Mouse (Mus musculus) erythroblast, embryonic 14.5 days (primary cell): ENCODE results near the gene Prkce. TPM values are rescaled to one million over a fixed set of nuclear protein-coding genes. Genes with fewer than 3 reads are reported as not detected.

Experiments
- H3K27me3 ChIP-seq: 2 replicates; pipeline ENCODE4 v1.6.1; 2012; ENCODE audit warnings: inconsistent platforms; ENCODE audit not compliant: control insufficient read depth
- H3K36me3 ChIP-seq: 2 replicates; pipeline ENCODE4 v1.6.1; 2012; ENCODE audit warnings: mild to moderate bottlenecking, inconsistent platforms; ENCODE audit not compliant: control insufficient read depth
- H3K4me1 ChIP-seq: 2 replicates; pipeline ENCODE4 v1.6.1; 2012; ENCODE audit warnings: inconsistent platforms; ENCODE audit not compliant: control insufficient read depth
- H3K4me3 ChIP-seq: replicated peaks from 2 replicates; pipeline ENCODE3; 2012; ENCODE audit warnings: moderate library complexity, mild to moderate bottlenecking, inconsistent platforms
- H3K9me3 ChIP-seq: 2 replicates; pipeline ENCODE4 v1.6.1; 2012; ENCODE audit warnings: low read length, inconsistent platforms, mixed read lengths; ENCODE audit not compliant: control insufficient read depth
- GATA1 ChIP-seq: IDR thresholded peaks from 2 replicates; pipeline ENCODE4 v1.6.1; 2012; ENCODE audit warnings: low read length, inconsistent platforms, mixed read lengths
- TAL1 ChIP-seq: IDR thresholded peaks from 3 replicates; pipeline ENCODE4 v1.6.1; 2012; ENCODE audit warnings: low read length, inconsistent platforms, mixed read lengths
- polyA plus RNA-seq: library from polyadenylated mRNA; stranded (reverse); fragments of >175 nt; gene quantifications from 2 replicates; pipeline ENCODE4 v1.2.3, GENCODE M21; 2012

Gene Prkce
- polyA plus RNA-seq, 1 experiment = 0.04 TPM

- no peak overlapping the region for H3K4me3 ChIP-seq
- no peak for TF ChIP-seq TAL1
- no peak for TF ChIP-seq GATA1
- H3K9me3 ChIP-seq = no peaks in the 10 kb centered on the region
- H3K27me3 ChIP-seq = no peaks in the 10 kb centered on the region
- peaks cover 19% of the 10 kb centered on the region for H3K4me1 ChIP-seq
- H3K36me3 ChIP-seq = no peaks in the 10 kb centered on the region
Observed at GRCm38 (mm10) chr17:86497302-86497701, 329.7 kb downstream of the Prkce start.

- H3K27me3 ChIP-seq = no peaks in the 10 kb centered on the region
- no peaks in the 10 kb centered on the region for H3K36me3 ChIP-seq
- no peaks in the 10 kb centered on the region for H3K9me3 ChIP-seq
- peaks cover 3% of the 10 kb centered on the region for H3K4me1 ChIP-seq
- TF ChIP-seq GATA1 = no peak
- no peak for TF ChIP-seq TAL1
- no peak overlapping the region for H3K4me3 ChIP-seq
Observed at GRCm38 (mm10) chr17:86499359-86500045, 331.9 kb downstream of the Prkce start.

- Histone ChIP-seq H3K36me3 (no peaks in the 10 kb centered on the region), H3K4me1 (no peaks in the 10 kb centered on the region), H3K27me3 (no peaks in the 10 kb centered on the region), H3K4me3 (no peak overlapping the region), H3K9me3 (no peaks in the 10 kb centered on the region)
- no peak for TF ChIP-seq GATA1
- no peak for TF ChIP-seq TAL1
Observed at GRCm38 (mm10) chr17:86501393-86501792, 333.8 kb downstream of the Prkce start.

- Histone ChIP-seq H3K27me3 (no peaks in the 10 kb centered on the region), H3K4me3 (no peak overlapping the region), H3K9me3 (no peaks in the 10 kb centered on the region), H3K4me1 (no peaks in the 10 kb centered on the region), H3K36me3 (no peaks in the 10 kb centered on the region)
- TF ChIP-seq GATA1 (no peak), TAL1 (no peak)
Observed at GRCm38 (mm10) chr17:86503208-86503897, 335.8 kb downstream of the Prkce start.

GRCm38 (mm10) chr17:86505183-86505631 lies 337.6 kb downstream of the Prkce start, which contains the start of gene Gm10309:
Gm10309 (minus strand) TSS chr17:86505232.
- Histone ChIP-seq H3K27me3 (no peaks in the 10 kb centered on the region), H3K36me3 (no peaks in the 10 kb centered on the region), H3K4me3 (no peak within 1 kb of the TSS), H3K4me1 (no peaks in the 10 kb centered on the region), H3K9me3 (no peaks in the 10 kb centered on the region)
- TF ChIP-seq GATA1 (no peak), TAL1 (no peak)

GRCm38 (mm10) chr17:86506881-86507280 lies 339.3 kb downstream of the Prkce start:
- H3K4me3 ChIP-seq = no peak overlapping the region
- TF ChIP-seq GATA1 (no peak), TAL1 (no peak)
- H3K4me1 ChIP-seq = no peaks in the 10 kb centered on the region
- no peaks in the 10 kb centered on the region for H3K36me3 ChIP-seq
- no peaks in the 10 kb centered on the region for H3K27me3 ChIP-seq
- no peaks in the 10 kb centered on the region for H3K9me3 ChIP-seq

GRCm38 (mm10) chr17:86507342-86508211 lies 340.0 kb downstream of the Prkce start:
- no peak overlapping the region for H3K4me3 ChIP-seq
- no peaks in the 10 kb centered on the region for H3K27me3 ChIP-seq
- no peak for TF ChIP-seq GATA1
- TF ChIP-seq TAL1 = no peak
- H3K36me3 ChIP-seq = no peaks in the 10 kb centered on the region
- no peaks in the 10 kb centered on the region for H3K4me1 ChIP-seq
- no peaks in the 10 kb centered on the region for H3K9me3 ChIP-seq

- no peaks in the 10 kb centered on the region for H3K9me3 ChIP-seq
- TF ChIP-seq GATA1 (no peak), TAL1 (no peak)
- no peaks in the 10 kb centered on the region for H3K36me3 ChIP-seq
- no peaks in the 10 kb centered on the region for H3K4me1 ChIP-seq
- H3K27me3 ChIP-seq = no peaks in the 10 kb centered on the region
- no peak overlapping the region for H3K4me3 ChIP-seq
Observed at GRCm38 (mm10) chr17:86508212-86508490, 340.6 kb downstream of the Prkce start.

GRCm38 (mm10) chr17:86509871-86510270 lies 342.3 kb downstream of the Prkce start:
- Histone ChIP-seq H3K4me1 (no peaks in the 10 kb centered on the region), H3K4me3 (no peak overlapping the region), H3K9me3 (no peaks in the 10 kb centered on the region), H3K27me3 (no peaks in the 10 kb centered on the region), H3K36me3 (no peaks in the 10 kb centered on the region)
- TF ChIP-seq TAL1 (no peak), GATA1 (no peak)
